Mouse (Mus musculus) forebrain, embryonic 16.5 days (tissue): ENCODE measurements at regions not wholly inside any gene's neighbourhood (a gene's known extent, or its start where the extent isn't known, plus 50 kb on each side); places are given as distances from the start of the nearest gene placed in this dataset.

ENCODE experiments used
- ATAC-seq: fragments of 200-750 bp; cut with Nextera tagmentation; 2 replicates; pipeline ENCODE4 v1.8.0; 2017; ENCODE audit warnings: mild to moderate bottlenecking, moderate library complexity
- H3K27ac ChIP-seq: fragments of 300-500 bp; sonication (generic); 2 replicates; pipeline ENCODE4 v1.5.1; 2014; ENCODE audit warnings: low read length, control low read depth
- H3K27me3 ChIP-seq: fragments of 300-500 bp; sonication (generic); replicated peaks from 2 replicates; pipeline ENCODE4 v1.6.1; 2014; ENCODE audit warnings: low read length; ENCODE audit not compliant: control insufficient read depth, insufficient read depth
- H3K36me3 ChIP-seq: fragments of 300-500 bp; sonication (generic); 2 replicates; pipeline ENCODE4 v1.6.1; 2014; ENCODE audit not compliant: control insufficient read depth, insufficient read depth
- H3K4me1 ChIP-seq: fragments of 300-500 bp; sonication (generic); replicated peaks from 2 replicates; pipeline ENCODE4 v1.6.1; 2014; ENCODE audit warnings: low read length; ENCODE audit not compliant: control insufficient read depth, insufficient read depth
- H3K4me2 ChIP-seq: fragments of 300-500 bp; sonication (generic); 2 replicates; pipeline ENCODE4 v1.6.1; 2014; ENCODE audit warnings: mild to moderate bottlenecking, low read length, control low read depth
- H3K4me3 ChIP-seq: fragments of 300-500 bp; sonication (generic); replicated peaks from 2 replicates; pipeline ENCODE4 v1.5.1; 2014; ENCODE audit warnings: mild to moderate bottlenecking, low read length, control low read depth
- H3K9ac ChIP-seq: fragments of 300-500 bp; sonication (generic); replicated peaks from 2 replicates; pipeline ENCODE4 v1.6.1; 2014; ENCODE audit warnings: low read depth, low read length, control low read depth
- H3K9me3 ChIP-seq: fragments of 300-500 bp; sonication (generic); 2 replicates; pipeline ENCODE4 v1.6.1; 2016; ENCODE audit warnings: low read length; ENCODE audit not compliant: control insufficient read depth
- WGBS: fragments of 180-500 bp; shearing (Covaris S2); extraction: QIAGEN DNeasy Blood & Tissue Kit; methylation state at CpG from one replicate; pipeline ENCODE4 v1.1.7; 2014; 5-methylcytosine and 5-hydroxymethylcytosine counted together

- H3K9ac ChIP-seq: no peak overlapping the region
- H3K36me3 ChIP-seq: no peaks in the 10 kb centered on the region
- H3K27me3 ChIP-seq: no peaks in the 10 kb centered on the region
- H3K4me1 ChIP-seq: no peaks in the 10 kb centered on the region
- no peak overlapping the region for H3K4me2 ChIP-seq
- no peak overlapping the region for H3K4me3 ChIP-seq
- no peaks in the 10 kb centered on the region for H3K9me3 ChIP-seq
- ATAC-seq: no peak
- no peak overlapping the region for H3K27ac ChIP-seq
- WGBS: 85% methylated on average over 5 of the region's 5 CpGs
Observed at GRCm38 (mm10) chr1:194058512-194058911, 559.5 kb upstream of the Plxna2 start.

- Histone ChIP-seq H3K4me2 (no peak overlapping the region), H3K27ac (no peak overlapping the region), H3K36me3 (no peaks in the 10 kb centered on the region), H3K4me3 (no peak overlapping the region), H3K9me3 (no peaks in the 10 kb centered on the region), H3K4me1 (no peaks in the 10 kb centered on the region), H3K27me3 (no peaks in the 10 kb centered on the region), H3K9ac (no peak overlapping the region)
- no peak for ATAC-seq
- WGBS: 15% methylated on average over 1 of the region's 1 CpGs
Observed at GRCm38 (mm10) chr1:194056544-194056943, 561.5 kb upstream of the Plxna2 start.

- H3K4me3 ChIP-seq: no peak overlapping the region
- ATAC-seq: no peak
- no peak overlapping the region for H3K4me2 ChIP-seq
- no peaks in the 10 kb centered on the region for H3K9me3 ChIP-seq
- no peak overlapping the region for H3K27ac ChIP-seq
- no peaks in the 10 kb centered on the region for H3K4me1 ChIP-seq
- no peaks in the 10 kb centered on the region for H3K27me3 ChIP-seq
- H3K36me3 ChIP-seq: no peaks in the 10 kb centered on the region
- 67% methylated on average over 4 of the region's 4 CpGs for WGBS
- no peak overlapping the region for H3K9ac ChIP-seq
Observed at GRCm38 (mm10) chr1:194049746-194050351, 568.2 kb upstream of the Plxna2 start.

- peak overlapping the region; percentile 71; the same call in 1 of the 2 replicates for H3K27ac ChIP-seq
- H3K36me3 ChIP-seq: no peaks in the 10 kb centered on the region
- H3K4me1 ChIP-seq: peaks cover 15% of the 10 kb centered on the region
- H3K27me3 ChIP-seq: no peaks in the 10 kb centered on the region
- WGBS: 34% methylated on average over 8 of the region's 8 CpGs
- peak; percentile 45 for ATAC-seq
- no peak overlapping the region for H3K4me2 ChIP-seq
- H3K9ac ChIP-seq: 0 out of 2 replicates have a peak overlapping the region, but pooled peaks have one; percentile 7
- H3K9me3 ChIP-seq: no peaks in the 10 kb centered on the region
- H3K4me3 ChIP-seq: no peak overlapping the region
Observed at GRCm38 (mm10) chr1:194041393-194042352, 576.3 kb upstream of the Plxna2 start.

- Histone ChIP-seq H3K27ac (no peak overlapping the region), H3K9me3 (no peaks in the 10 kb centered on the region), H3K4me1 (peaks cover 21% of the 10 kb centered on the region), H3K9ac (no peak overlapping the region), H3K4me3 (no peak overlapping the region), H3K4me2 (no peak overlapping the region), H3K27me3 (no peaks in the 10 kb centered on the region), H3K36me3 (no peaks in the 10 kb centered on the region)
- ATAC-seq: no peak
Observed at GRCm38 (mm10) chr1:194038711-194039110, 579.3 kb upstream of the Plxna2 start.

- WGBS: 12% methylated on average over 5 of the region's 5 CpGs
- H3K4me3 ChIP-seq: no peak overlapping the region
- no peaks in the 10 kb centered on the region for H3K27me3 ChIP-seq
- H3K27ac ChIP-seq: peak overlapping the region; percentile 16
- H3K9ac ChIP-seq: no peak overlapping the region
- no peak overlapping the region for H3K4me2 ChIP-seq
- H3K36me3 ChIP-seq: no peaks in the 10 kb centered on the region
- ATAC-seq: peak; percentile 62
- peaks cover 15% of the 10 kb centered on the region for H3K4me1 ChIP-seq
- no peaks in the 10 kb centered on the region for H3K9me3 ChIP-seq
Observed at GRCm38 (mm10) chr1:194034199-194034883, 583.7 kb upstream of the Plxna2 start.

GRCm38 (mm10) chr1:194032603-194033002 lies 585.4 kb upstream of the Plxna2 start:
- H3K36me3 ChIP-seq: no peaks in the 10 kb centered on the region

GRCm38 (mm10) chr1:194030651-194031228 lies 587.3 kb upstream of the Plxna2 start:
- Histone ChIP-seq H3K36me3 (no peaks in the 10 kb centered on the region), H3K9me3 (no peaks in the 10 kb centered on the region), H3K27me3 (no peaks in the 10 kb centered on the region), H3K4me2 (no peak overlapping the region), H3K27ac (peak overlapping the region; percentile 48), H3K4me1 (peaks cover 15% of the 10 kb centered on the region), H3K4me3 (no peak overlapping the region), H3K9ac (no peak overlapping the region)
- ATAC-seq: peak; percentile 71
- 28% methylated on average over 3 of the region's 3 CpGs for WGBS

More at GRCm38 (mm10) chr1:194032603-194033002, 585.4 kb upstream of the Plxna2 start:
- no peaks in the 10 kb centered on the region for H3K9me3 ChIP-seq
- no peak overlapping the region for H3K4me3 ChIP-seq
- WGBS: 100% methylated on average over 1 of the region's 1 CpGs
- ATAC-seq: no peak
- H3K27ac ChIP-seq: no peak overlapping the region
- peaks cover 15% of the 10 kb centered on the region for H3K4me1 ChIP-seq
- H3K9ac ChIP-seq: no peak overlapping the region
- no peak overlapping the region for H3K4me2 ChIP-seq
- no peaks in the 10 kb centered on the region for H3K27me3 ChIP-seq
